Mouse (Mus musculus): ENCODE results near the gene Nlrc5. TPM values are rescaled to one million over a fixed set of nuclear protein-coding genes. Genes with fewer than 3 reads are reported as not detected.
"Not testable (repeated sequence)": the region's sequence is repeated elsewhere in the genome, so short reads cannot be mapped to it uniquely, and the experiment has no call there.

Gene Nlrc5
- polyA plus RNA-seq, 1 experiment from 2014 or later, result 0.28 TPM

DNA sequence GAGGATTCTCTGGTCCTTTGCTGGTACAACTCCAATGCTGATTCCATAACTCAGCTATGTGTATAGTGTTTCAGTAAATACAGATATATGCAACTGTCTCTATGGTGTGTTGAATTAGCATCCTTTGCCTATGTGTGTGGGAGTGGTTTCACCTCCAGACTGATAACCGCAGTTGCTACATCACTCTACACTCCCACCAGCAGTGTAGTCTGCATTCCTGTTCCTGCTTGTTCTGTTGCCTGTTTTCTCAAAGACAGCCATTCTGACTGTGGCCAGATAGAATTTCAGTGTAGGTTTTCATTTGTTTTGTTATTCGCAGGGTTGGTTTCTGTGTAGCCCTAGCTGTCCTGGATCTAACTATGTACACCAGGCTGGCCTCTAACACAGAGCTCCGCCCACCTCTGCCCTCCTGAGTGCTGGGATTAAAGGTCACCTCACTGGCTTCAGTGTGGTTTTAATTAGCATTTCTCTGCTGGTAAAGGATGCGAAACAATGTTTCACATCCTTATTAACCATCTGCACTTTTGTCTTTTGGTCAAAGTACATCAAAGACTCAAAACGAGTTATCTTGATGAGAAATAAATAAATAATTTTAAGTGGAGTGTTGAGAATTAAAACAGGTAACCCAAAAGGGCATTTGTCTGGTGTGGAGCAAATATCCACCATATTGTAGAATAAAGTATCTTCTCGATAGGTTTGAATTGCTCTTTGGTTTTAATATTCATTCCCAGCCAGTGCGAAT lies 13.6 kb downstream of the Nlrc5 start:
- ATAC-seq, result no peak
- Histone ChIP-seq H3K9ac (replicated peaks; ENCODE audit: low read depth, low read length) (no peak overlapping the region), H3K27ac (ENCODE audit: low read length) (no peak overlapping the region), H3K9me3 (ENCODE audit: control insufficient read depth, low read length) (no peaks in the 10 kb centered on the region), H3K4me1 (replicated peaks; ENCODE audit: control insufficient read depth, insufficient read depth, low read length) (no peaks in the 10 kb centered on the region), H3K36me3 (ENCODE audit: control insufficient read depth, insufficient read depth) (no peaks in the 10 kb centered on the region), H3K4me3 (replicated peaks; ENCODE audit: low read length) (no peak overlapping the region), H3K4me2 (ENCODE audit: low read length) (no peak overlapping the region), H3K27me3 (replicated peaks; ENCODE audit: control insufficient read depth, insufficient read depth, low read length) (no peaks in the 10 kb centered on the region)
- 79% methylated on average over 7 of the region's 7 CpGs for WGBS

- not testable (repeated sequence) for H3K9me3 ChIP-seq (ENCODE audit: control insufficient read depth, low read length)
- 92% methylated on average over 15 of the region's 15 CpGs for WGBS
These were observed 18.8 kb downstream of the Nlrc5 start for GRCm38 (mm10) chr8:94452991-94453390.

DNA sequence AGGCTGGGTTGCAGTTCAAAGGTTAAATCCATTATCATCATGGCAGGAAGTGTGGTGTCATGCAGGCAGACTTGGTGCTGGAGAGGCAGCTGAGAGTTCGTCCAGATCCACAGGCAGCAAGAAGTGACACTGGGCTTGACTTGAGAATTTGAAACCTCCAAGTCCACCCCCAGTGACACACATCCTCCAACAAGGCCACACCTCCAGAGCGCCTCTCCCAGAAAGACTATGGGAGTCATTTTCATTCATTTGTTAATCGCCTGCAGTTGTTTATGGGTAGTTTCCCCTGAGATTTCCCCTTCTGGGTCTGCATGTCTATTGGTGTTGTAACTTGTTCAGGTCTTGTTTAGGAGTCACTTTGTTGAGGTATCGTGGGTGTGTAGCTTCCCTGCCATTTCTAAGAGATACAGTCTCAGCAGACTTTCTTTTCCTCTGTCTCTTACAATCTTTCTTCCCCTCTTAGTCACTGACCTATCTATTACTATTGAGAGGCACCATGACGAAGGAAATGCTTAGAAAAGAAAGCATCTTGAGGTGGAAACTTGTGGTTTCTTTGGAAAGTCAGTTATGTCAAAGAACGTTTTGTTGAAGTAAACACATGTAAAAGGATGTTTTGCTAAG lies 19.8 kb downstream of the Nlrc5 start:
- 86% methylated on average over 6 of the region's 6 CpGs for WGBS
- no peak for ATAC-seq
- Histone ChIP-seq H3K9ac (replicated peaks; ENCODE audit: low read depth, low read length) (no peak overlapping the region), H3K4me1 (replicated peaks; ENCODE audit: control insufficient read depth, insufficient read depth, low read length) (no peaks in the 10 kb centered on the region), H3K36me3 (ENCODE audit: control insufficient read depth, insufficient read depth) (no peaks in the 10 kb centered on the region), H3K27ac (ENCODE audit: low read length) (no peak overlapping the region), H3K27me3 (replicated peaks; ENCODE audit: control insufficient read depth, insufficient read depth, low read length) (no peaks in the 10 kb centered on the region), H3K9me3 (ENCODE audit: control insufficient read depth, low read length) (no peaks in the 10 kb centered on the region), H3K4me2 (ENCODE audit: low read length) (no peak overlapping the region), H3K4me3 (replicated peaks; ENCODE audit: low read length) (no peak overlapping the region)

More at GRCm38 (mm10) chr8:94452991-94453390, 18.8 kb downstream of the Nlrc5 start:
- H3K4me2 ChIP-seq (ENCODE audit: low read length); H3K9ac ChIP-seq (replicated peaks; ENCODE audit: low read depth, low read length); H3K36me3 ChIP-seq (ENCODE audit: control insufficient read depth, insufficient read depth); H3K27me3 ChIP-seq (replicated peaks; ENCODE audit: control insufficient read depth, insufficient read depth, low read length); ATAC-seq; H3K27ac ChIP-seq (ENCODE audit: low read length); H3K4me3 ChIP-seq (replicated peaks; ENCODE audit: low read length); H3K4me1 ChIP-seq (replicated peaks; ENCODE audit: control insufficient read depth, insufficient read depth, low read length): not testable (repeated sequence)

GRCm38 (mm10) chr8:94454905-94455304 lies 20.7 kb downstream of the Nlrc5 start:
- Histone ChIP-seq H3K9me3 (ENCODE audit: control insufficient read depth, low read length) (no peaks in the 10 kb centered on the region), H3K27ac (ENCODE audit: low read length) (no peak overlapping the region), H3K27me3 (replicated peaks; ENCODE audit: control insufficient read depth, insufficient read depth, low read length) (no peaks in the 10 kb centered on the region), H3K9ac (replicated peaks; ENCODE audit: low read depth, low read length) (no peak overlapping the region), H3K36me3 (ENCODE audit: control insufficient read depth, insufficient read depth) (no peaks in the 10 kb centered on the region), H3K4me3 (replicated peaks; ENCODE audit: low read length) (no peak overlapping the region), H3K4me2 (ENCODE audit: low read length) (no peak overlapping the region), H3K4me1 (replicated peaks; ENCODE audit: control insufficient read depth, insufficient read depth, low read length) (no peaks in the 10 kb centered on the region)
- WGBS, result 92% methylated on average over 5 of the region's 5 CpGs
- ATAC-seq, result no peak

GRCm38 (mm10) chr8:94456071-94456470 lies 21.9 kb downstream of the Nlrc5 start:
- no peaks in the 10 kb centered on the region for H3K9me3 ChIP-seq (ENCODE audit: control insufficient read depth, low read length)
- WGBS, result 88% methylated on average over 5 of the region's 5 CpGs
- no peak overlapping the region for H3K27ac ChIP-seq (ENCODE audit: low read length)
- no peak overlapping the region for H3K4me2 ChIP-seq (ENCODE audit: low read length)
- no peak overlapping the region for H3K4me3 ChIP-seq (replicated peaks; ENCODE audit: low read length)
- no peak overlapping the region for H3K9ac ChIP-seq (replicated peaks; ENCODE audit: low read depth, low read length)
- H3K4me1 ChIP-seq (replicated peaks; ENCODE audit: control insufficient read depth, insufficient read depth, low read length), result no peaks in the 10 kb centered on the region
- no peaks in the 10 kb centered on the region for H3K36me3 ChIP-seq (ENCODE audit: control insufficient read depth, insufficient read depth)
- H3K27me3 ChIP-seq (replicated peaks; ENCODE audit: control insufficient read depth, insufficient read depth, low read length), result no peaks in the 10 kb centered on the region
- no peak for ATAC-seq

DNA sequence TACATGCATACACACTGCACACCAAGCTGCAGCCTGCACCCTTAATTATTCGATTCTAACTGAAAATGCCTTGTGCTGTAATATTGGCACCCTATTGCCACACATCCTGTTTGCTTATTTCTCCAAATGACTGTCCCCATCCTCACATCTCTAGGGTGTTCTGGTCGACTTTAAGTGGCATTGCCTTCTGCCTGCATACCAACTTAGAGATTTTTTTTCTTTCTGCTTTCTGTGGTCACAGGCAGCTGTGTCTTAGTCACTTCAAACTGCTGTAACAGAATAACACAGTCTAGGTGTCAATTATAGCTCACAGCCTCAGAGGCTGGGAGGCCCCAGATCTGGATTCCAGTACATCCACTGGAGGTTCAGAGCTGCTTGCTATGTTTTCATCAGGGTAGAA lies 24.4 kb downstream of the Nlrc5 start:
- Histone ChIP-seq H3K4me1 (replicated peaks; ENCODE audit: control insufficient read depth, insufficient read depth, low read length) (no peaks in the 10 kb centered on the region), H3K27me3 (replicated peaks; ENCODE audit: control insufficient read depth, insufficient read depth, low read length) (no peaks in the 10 kb centered on the region), H3K9me3 (ENCODE audit: control insufficient read depth, low read length) (no peaks in the 10 kb centered on the region), H3K4me2 (ENCODE audit: low read length) (no peak overlapping the region), H3K9ac (replicated peaks; ENCODE audit: low read depth, low read length) (no peak overlapping the region), H3K4me3 (replicated peaks; ENCODE audit: low read length) (no peak overlapping the region), H3K27ac (ENCODE audit: low read length) (no peak overlapping the region), H3K36me3 (ENCODE audit: control insufficient read depth, insufficient read depth) (no peaks in the 10 kb centered on the region)
- no peak for ATAC-seq
- 57% methylated on average over 2 of the region's 2 CpGs for WGBS

DNA sequence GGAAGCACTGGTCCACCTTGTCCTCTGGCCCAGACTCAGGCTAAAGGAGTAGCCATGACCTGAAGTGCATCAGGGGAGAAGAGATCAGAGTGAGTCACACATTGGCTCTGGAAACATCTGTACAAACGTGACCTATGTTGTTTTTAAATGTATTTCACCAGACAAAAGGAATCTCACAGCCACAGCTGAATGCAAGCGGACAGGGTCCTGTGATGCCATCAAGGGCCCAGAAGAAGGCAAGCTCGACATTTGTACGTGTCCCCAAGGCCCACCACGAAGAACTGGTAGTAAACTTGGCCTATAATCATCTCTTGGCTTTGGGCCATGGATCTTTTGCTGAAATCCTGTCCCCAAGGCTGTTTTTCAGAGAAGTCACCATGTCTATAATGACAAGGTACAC lies 35.5 kb downstream of the Nlrc5 start:
- Histone ChIP-seq H3K27me3 (replicated peaks; ENCODE audit: control insufficient read depth, insufficient read depth, low read length) (no peaks in the 10 kb centered on the region), H3K4me3 (replicated peaks; ENCODE audit: low read length) (no peak overlapping the region), H3K4me1 (replicated peaks; ENCODE audit: control insufficient read depth, insufficient read depth, low read length) (no peaks in the 10 kb centered on the region), H3K9ac (replicated peaks; ENCODE audit: low read depth, low read length) (no peak overlapping the region), H3K27ac (ENCODE audit: low read length) (no peak overlapping the region), H3K4me2 (ENCODE audit: low read length) (no peak overlapping the region), H3K36me3 (ENCODE audit: control insufficient read depth, insufficient read depth) (no peaks in the 10 kb centered on the region), H3K9me3 (ENCODE audit: control insufficient read depth, low read length) (no peaks in the 10 kb centered on the region)
- no peak for ATAC-seq
- WGBS, result 76% methylated on average over 5 of the region's 5 CpGs

- Histone ChIP-seq H3K9ac (replicated peaks; ENCODE audit: low read depth, low read length) (no peak overlapping the region), H3K4me1 (replicated peaks; ENCODE audit: control insufficient read depth, insufficient read depth, low read length) (no peaks in the 10 kb centered on the region), H3K4me2 (ENCODE audit: low read length) (no peak overlapping the region), H3K27me3 (replicated peaks; ENCODE audit: control insufficient read depth, insufficient read depth, low read length) (no peaks in the 10 kb centered on the region), H3K27ac (ENCODE audit: low read length) (no peak overlapping the region), H3K36me3 (ENCODE audit: control insufficient read depth, insufficient read depth) (no peaks in the 10 kb centered on the region), H3K9me3 (ENCODE audit: control insufficient read depth, low read length) (no peaks in the 10 kb centered on the region), H3K4me3 (replicated peaks; ENCODE audit: low read length) (no peak overlapping the region)
- WGBS, result 72% methylated on average over 2 of the region's 2 CpGs
- ATAC-seq, result no peak
These were observed 36.6 kb downstream of the Nlrc5 start for GRCm38 (mm10) chr8:94470794-94471193.

DNA sequence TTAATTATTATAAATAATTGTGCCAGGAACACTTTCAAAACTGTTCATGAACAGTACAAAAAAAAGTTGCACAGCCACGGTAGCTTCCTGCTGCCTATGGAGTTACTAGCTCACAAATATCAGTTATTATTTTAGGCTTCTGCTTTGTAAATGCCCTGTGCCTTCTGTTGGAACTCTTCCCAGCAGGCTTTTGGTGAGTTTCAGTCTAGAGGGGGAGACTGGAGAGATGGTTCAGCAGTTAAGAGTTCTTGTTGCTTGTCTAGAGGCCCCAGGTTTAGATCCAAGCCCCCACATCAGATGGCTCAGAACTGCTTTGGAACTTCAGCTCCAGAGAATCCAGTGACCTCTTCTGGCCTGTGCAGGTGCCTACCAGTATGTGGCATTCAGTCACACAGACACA lies 37.1 kb downstream of the Nlrc5 start:
- H3K9me3 ChIP-seq (ENCODE audit: control insufficient read depth, low read length), result no peaks in the 10 kb centered on the region
- no peak overlapping the region for H3K9ac ChIP-seq (replicated peaks; ENCODE audit: low read depth, low read length)
- no peaks in the 10 kb centered on the region for H3K27me3 ChIP-seq (replicated peaks; ENCODE audit: control insufficient read depth, insufficient read depth, low read length)
- 79% methylated on average over 1 of the region's 1 CpGs for WGBS
- H3K36me3 ChIP-seq (ENCODE audit: control insufficient read depth, insufficient read depth), result no peaks in the 10 kb centered on the region
- no peak overlapping the region for H3K4me3 ChIP-seq (replicated peaks; ENCODE audit: low read length)
- ATAC-seq, result no peak
- no peak overlapping the region for H3K4me2 ChIP-seq (ENCODE audit: low read length)
- H3K4me1 ChIP-seq (replicated peaks; ENCODE audit: control insufficient read depth, insufficient read depth, low read length), result no peaks in the 10 kb centered on the region
- no peak overlapping the region for H3K27ac ChIP-seq (ENCODE audit: low read length)
